Mouse (Mus musculus) MEL (cell line): Measurements from ENCODE around the gene Rmnd5b. TPM values are rescaled to one million over a fixed set of nuclear protein-coding genes. Genes with fewer than 3 reads are reported as not detected.

Source experiments
- DNase-seq: peaks from one replicate; pipeline ENCODE4 v3.0.0; 2011; ENCODE audit warnings: low read depth, low spot score
- H3K27ac ChIP-seq: 2 replicates; pipeline ENCODE4 v1.5.1; 2012; ENCODE audit warnings: low read depth, mild to moderate bottlenecking, control low read depth, low read length, moderate library complexity; ENCODE audit not compliant: control insufficient read depth
- H3K27me3 ChIP-seq, 2 experiments: fragments of 150-350 bp in 1 of 2; sonication (generic) in 1 of 2; 2 replicates each; pipeline ENCODE4 v1.6.1; 2012; ENCODE audit warnings: low read length in 2 of 2, mild to moderate bottlenecking in 2 of 2, improper control_type of control experiment in 1 of 2, moderate library complexity in 1 of 2; ENCODE audit not compliant: insufficient read depth in 2 of 2, control insufficient read depth in 1 of 2
- H3K36me3 ChIP-seq, 2 experiments: 2 replicates each; pipeline ENCODE4 v1.6.1; 2012 to 2014; ENCODE audit warnings: low read length in 2 of 2, improper control_type of control experiment in 1 of 2, inconsistent platforms in 1 of 2, mild to moderate bottlenecking in 1 of 2; ENCODE audit not compliant: insufficient read depth in 2 of 2, control insufficient read depth in 1 of 2
- H3K4me1 ChIP-seq, 2 experiments: fragments of 150-350 bp in 1 of 2; sonication (generic) in 1 of 2; 2 replicates each; pipeline ENCODE4 v1.6.1; 2012; ENCODE audit warnings: low read length in 2 of 2, improper control_type of control experiment in 1 of 2, mild to moderate bottlenecking in 1 of 2; ENCODE audit not compliant: insufficient read depth in 2 of 2, control insufficient read depth in 1 of 2
- H3K4me3 ChIP-seq, 2 experiments: fragments of 150-350 bp in 1 of 2; sonication (generic) in 1 of 2; 2 replicates each; pipeline ENCODE4 v1.5.1; 2012; ENCODE audit warnings: low read depth in 2 of 2, low read length in 2 of 2, mild to moderate bottlenecking in 2 of 2, moderate library complexity in 2 of 2, control low read depth in 1 of 2, improper control_type of control experiment in 1 of 2; ENCODE audit not compliant: control insufficient read depth in 1 of 2, insufficient read depth in 1 of 2
- H3K79me2 ChIP-seq: 2 replicates; pipeline ENCODE4 v1.6.1; 2012; ENCODE audit warnings: mild to moderate bottlenecking, low read length, moderate library complexity; ENCODE audit not compliant: control insufficient read depth, poor library complexity, insufficient read depth
- H3K9ac ChIP-seq: 2 replicates; pipeline ENCODE4 v1.6.1; 2012; ENCODE audit warnings: low read depth, mild to moderate bottlenecking, control low read depth, low read length, moderate library complexity; ENCODE audit not compliant: control insufficient read depth, poor library complexity, severe bottlenecking
- H3K9me3 ChIP-seq: fragments of 150-350 bp; sonication (generic); replicated peaks from 2 replicates; pipeline ENCODE4 v1.6.1; 2012; ENCODE audit warnings: mild to moderate bottlenecking, low read length, improper control_type of control experiment, moderate library complexity; ENCODE audit not compliant: insufficient read depth
- CHD1 ChIP-seq: IDR thresholded peaks from 2 replicates; pipeline ENCODE4 v1.6.1; 2012; ENCODE audit warnings: low read depth, mild to moderate bottlenecking, inconsistent platforms, low read length, improper control_type of control experiment
- GABPA ChIP-seq: IDR thresholded peaks from 2 replicates; pipeline ENCODE4 v1.6.1; 2012; ENCODE audit warnings: low read depth, mild to moderate bottlenecking, inconsistent platforms, low read length, improper control_type of control experiment, moderate library complexity
- KAT2A ChIP-seq: conservative IDR thresholded peaks from 2 replicates; pipeline ENCODE4 v1.6.1; 2012; ENCODE audit warnings: low read depth, low read length, improper control_type of control experiment, inconsistent platforms
- MEF2A ChIP-seq: IDR thresholded peaks from 2 replicates; pipeline ENCODE4 v1.6.1; 2014; ENCODE audit warnings: low read depth, mild to moderate bottlenecking, inconsistent platforms, low read length, improper control_type of control experiment; ENCODE audit not compliant: poor library complexity, insufficient replicate concordance, severe bottlenecking; ENCODE audit errors: extremely low read depth
- USF2 ChIP-seq, 2 experiments: IDR thresholded peaks; 2 replicates each; pipeline ENCODE4 v1.6.1; 2011 to 2012; ENCODE audit warnings: improper control_type of control experiment in 2 of 2, low read length in 2 of 2, borderline replicate concordance in 1 of 2, inconsistent platforms in 1 of 2, low read depth in 1 of 2, mild to moderate bottlenecking in 1 of 2; ENCODE audit not compliant: insufficient read depth in 1 of 2
- ZC3H11A ChIP-seq: IDR thresholded peaks from 2 replicates; pipeline ENCODE4 v1.6.1; 2012; ENCODE audit warnings: low read depth, mild to moderate bottlenecking, inconsistent platforms, low read length, improper control_type of control experiment
- polyA plus RNA-seq, 2 experiments: library from polyadenylated mRNA; stranded (reverse) in 1 of 2; unstranded in 1 of 2; fragments of >175 nt in 1 of 2; fragments of >200 nt in 1 of 2; gene quantifications; 2 replicates each; pipeline versions ENCODE4 v1.2.1 to v1.2.4; 2012; ENCODE audit warnings: low replicate concordance in 2 of 2, low read depth in 1 of 2; ENCODE audit not compliant: insufficient read length in 2 of 2, insufficient read depth in 1 of 2, missing spikeins in 1 of 2
- total RNA-seq: library from RNA; depleted of rRNA; stranded (reverse); fragments of 300-350 nt; gene quantifications from 2 replicates; pipeline ENCODE4 v1.2.3, GENCODE M21; 2012

Rmnd5b gene
- total and polyA plus RNA-seq, 3 experiments: 52.5 to 63.0 TPM; not detected in 1

DNA sequence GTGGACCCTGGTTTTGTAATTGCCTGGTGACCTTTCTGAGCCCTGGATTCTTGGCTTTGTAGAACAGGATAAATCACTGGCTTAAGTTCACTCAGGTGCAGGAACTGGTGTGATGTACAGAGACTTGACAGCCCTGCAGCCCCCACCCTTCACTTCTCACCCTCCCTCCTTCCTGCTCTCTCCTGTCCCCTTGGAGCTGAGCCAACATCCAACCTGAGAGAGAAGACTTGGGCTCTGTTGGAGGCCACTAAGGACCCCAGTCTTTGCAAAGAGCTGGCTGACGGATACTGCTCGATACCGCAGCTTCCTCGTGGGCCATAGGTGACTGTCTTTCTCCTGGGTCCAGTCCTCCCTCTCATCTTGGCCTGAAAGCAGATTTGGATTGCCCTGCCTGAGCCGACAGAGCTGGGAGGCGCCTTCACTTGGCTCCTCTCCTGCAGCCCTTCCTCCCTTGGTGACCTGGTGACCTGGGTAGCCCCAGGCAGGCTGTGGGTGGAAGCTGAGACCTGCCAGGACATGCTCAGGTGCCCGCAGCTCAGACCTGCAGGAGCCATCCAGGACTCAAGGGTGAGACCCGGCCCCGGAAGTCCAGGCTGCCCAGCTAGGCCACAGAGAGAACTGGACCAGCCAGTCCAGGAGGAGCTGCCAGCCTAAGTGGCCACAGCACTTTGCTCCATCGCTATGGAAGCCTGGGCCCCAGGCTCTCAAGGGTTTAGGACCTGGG, 21.3 kb upstream of the Rmnd5b start:
- no peaks in the 10 kb centered on the region for H3K9me3 ChIP-seq
- H3K79me2 ChIP-seq: no peaks in the 10 kb centered on the region
- H3K9ac ChIP-seq: no peak overlapping the region
- TF ChIP-seq CHD1 (no peak), MEF2A (no peak), KAT2A (no peak), USF2 (IDR thresholded peaks at IDR 0.05; ENCODE audit: borderline replicate concordance in 1 of 2, insufficient read depth in 1 of 2, low read depth in 1 of 2, low read length in 2 of 2) (no peak)
- no peak overlapping the region for H3K27ac ChIP-seq
- H3K27me3 ChIP-seq: no peaks in the 10 kb centered on the region
- H3K4me1 ChIP-seq: peaks cover 8 to 15% of the 10 kb centered on the region in 2 experiments
- no peak overlapping the region for H3K4me3 ChIP-seq
- peaks cover 0 to 11% of the 10 kb centered on the region in 2 experiments; a peak in 2 of 4 replicates for H3K36me3 ChIP-seq
- DNase-seq: no peak

DNA sequence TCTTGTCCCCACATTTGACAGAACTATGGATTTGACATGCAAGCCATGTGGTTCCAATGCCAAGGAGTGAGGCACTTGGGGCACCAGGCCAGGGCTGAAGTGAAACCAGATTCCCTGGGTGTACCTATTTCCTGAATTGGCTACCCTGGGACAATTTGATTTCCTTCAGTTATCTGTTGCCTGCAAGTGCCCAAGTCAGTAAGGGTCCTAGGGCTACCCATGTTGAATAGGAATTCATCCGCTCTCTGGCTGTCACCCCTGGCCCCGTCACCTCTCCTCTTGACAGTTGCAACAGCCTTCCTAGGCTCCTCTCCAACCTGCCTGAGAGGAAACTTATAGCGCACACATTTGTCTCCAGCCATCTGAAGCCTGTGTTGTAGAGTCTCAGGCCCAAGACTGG, 19.2 kb upstream of the Rmnd5b start:
- peaks cover 3% of the 10 kb centered on the region; the same call in 1 of the 2 replicates for H3K79me2 ChIP-seq
- peaks cover 0 to 11% of the 10 kb centered on the region in 2 experiments; a peak in 2 of 4 replicates for H3K36me3 ChIP-seq
- no peak for DNase-seq
- H3K27ac ChIP-seq: no peak overlapping the region
- no peaks in the 10 kb centered on the region for H3K27me3 ChIP-seq
- H3K4me3 ChIP-seq: no peak overlapping the region
- no peaks in the 10 kb centered on the region for H3K9me3 ChIP-seq
- no peak overlapping the region for H3K9ac ChIP-seq
- peaks cover 10 to 17% of the 10 kb centered on the region in 2 experiments for H3K4me1 ChIP-seq
- no peak for TF ChIP-seq GABPA

DNA sequence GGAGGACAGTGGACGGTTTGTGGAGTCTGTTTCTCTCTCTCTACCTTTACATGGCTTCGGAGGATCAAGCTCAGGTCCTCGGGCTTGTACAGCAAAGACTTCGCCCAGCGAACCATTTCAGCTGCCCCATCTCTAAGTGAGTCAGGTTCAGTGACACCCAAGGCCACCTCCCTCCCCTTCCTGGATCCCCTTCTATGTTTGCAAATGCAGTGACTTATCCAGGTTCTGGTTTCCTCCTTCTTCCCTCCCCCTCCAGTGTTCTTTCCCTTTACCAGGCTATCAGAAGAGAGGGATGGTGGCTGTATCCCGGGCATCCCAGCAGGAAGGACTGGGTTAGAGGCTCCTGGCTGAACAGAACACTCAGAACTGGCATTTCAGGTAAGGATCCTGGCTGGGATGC, 18.0 kb upstream of the Rmnd5b start:
- peaks cover 4 to 7% of the 10 kb centered on the region in 2 experiments for H3K4me1 ChIP-seq
- no peak for TF ChIP-seq ZC3H11A
- H3K4me3 ChIP-seq: no peak overlapping the region
- no peak for DNase-seq
- H3K27me3 ChIP-seq: no peaks in the 10 kb centered on the region
- no peak overlapping the region for H3K9ac ChIP-seq
- no peak overlapping the region for H3K27ac ChIP-seq
- peaks cover 3% of the 10 kb centered on the region; the same call in 1 of the 2 replicates for H3K79me2 ChIP-seq
- H3K9me3 ChIP-seq: no peaks in the 10 kb centered on the region
- H3K36me3 ChIP-seq: peaks cover 0 to 4% of the 10 kb centered on the region in 2 experiments; a peak in 1 of 4 replicates
